Mouse (Mus musculus) olfactory bulb, adult 2 months (tissue): ENCODE results near the gene Sgca. TPM values are rescaled to one million over a fixed set of nuclear protein-coding genes. Genes with fewer than 3 reads are reported as not detected.
A peak's percentile ranks its signal among the peaks of the same experiment; 100 is the strongest.

Experiments
- H3K27ac ChIP-seq: fragments of 200-500 bp; 2 replicates; pipeline ENCODE4 v1.5.1; 2012; ENCODE audit warnings: low read depth, low read length; ENCODE audit not compliant: insufficient read depth
- H3K4me1 ChIP-seq: fragments of 200-500 bp; 2 replicates; pipeline ENCODE4 v1.6.1; 2012; ENCODE audit warnings: low read length; ENCODE audit not compliant: control insufficient read depth, insufficient read depth
- H3K4me3 ChIP-seq: fragments of 200-500 bp; 2 replicates; pipeline ENCODE4 v1.5.1; 2012; ENCODE audit warnings: mild to moderate bottlenecking, low read depth, low read length, moderate library complexity; ENCODE audit not compliant: insufficient read depth
- CTCF ChIP-seq: fragments of 200-500 bp; IDR thresholded peaks from 2 replicates; pipeline ENCODE4 v1.5.1; 2012; ENCODE audit warnings: low read depth, mild to moderate bottlenecking, low read length, moderate library complexity; ENCODE audit not compliant: insufficient read depth
- POLR2A ChIP-seq: fragments of 200-500 bp; IDR thresholded peaks from 2 replicates; pipeline ENCODE4 v1.6.1; 2012; ENCODE audit warnings: mild to moderate bottlenecking, low read depth, low read length, moderate library complexity; ENCODE audit not compliant: insufficient read depth
- WGBS: fragments of 180-500 bp; shearing (Covaris S2); methylation state at CpG from one replicate; pipeline ENCODE4 v1.1.7; 2018; 5-methylcytosine and 5-hydroxymethylcytosine counted together
- polyA plus RNA-seq: library from polyadenylated mRNA; stranded (reverse); fragments of >200 nt; gene quantifications from 2 replicates; pipeline ENCODE4 v1.2.4, GENCODE M21; 2012; ENCODE audit warnings: low replicate concordance; ENCODE audit not compliant: missing spikeins, insufficient read depth, insufficient read length

The Sgca gene
- polyA plus RNA-seq, 1 experiment = not detected

DNA sequence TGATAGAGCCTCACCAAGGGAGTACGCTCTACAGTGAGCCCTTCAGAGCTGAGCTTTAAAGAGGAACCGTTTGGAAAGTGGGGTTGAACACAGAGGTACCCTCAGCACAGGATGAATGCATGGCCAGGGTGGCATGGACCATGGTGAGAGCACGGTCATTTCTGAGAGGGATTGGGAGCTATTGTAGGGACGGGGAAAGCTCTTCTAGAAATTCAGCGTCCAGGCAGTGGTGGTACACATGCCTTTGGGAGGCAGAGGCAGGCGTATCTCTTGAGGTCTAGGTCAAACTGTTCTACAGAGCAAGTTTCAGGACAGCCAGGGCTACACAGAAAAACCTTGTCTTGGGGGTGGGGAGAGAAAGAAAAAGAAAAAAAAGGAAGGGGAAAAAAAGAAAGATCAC, 20.9 kb upstream of the Sgca start:
- H3K4me3 ChIP-seq = no peak overlapping the region
- no peak overlapping the region for H3K27ac ChIP-seq
- WGBS = 89% methylated on average over 6 of the region's 6 CpGs
- TF ChIP-seq CTCF (no peak), POLR2A (no peak)
- peaks cover 65% of the 10 kb centered on the region for H3K4me1 ChIP-seq

DNA sequence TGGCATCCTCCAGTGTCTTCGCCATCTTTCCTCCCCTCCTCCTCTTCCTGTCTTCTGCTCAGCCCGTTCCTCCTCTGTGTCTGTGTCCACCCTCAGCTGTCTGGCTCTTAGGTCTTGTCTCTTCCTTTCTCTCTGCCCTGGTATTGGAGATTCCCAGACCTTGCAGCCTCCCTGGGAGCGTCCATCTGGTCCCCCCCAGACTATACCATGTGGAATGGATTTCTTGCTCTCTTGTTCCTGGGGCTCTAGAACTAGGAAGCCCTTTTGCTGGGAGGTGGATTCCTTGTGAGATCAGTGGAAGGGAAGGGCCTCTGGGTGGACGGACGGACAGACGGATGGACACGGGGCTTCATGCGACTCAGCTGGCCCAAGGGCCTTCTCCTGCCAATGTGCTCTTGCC, 20.0 kb upstream of the Sgca start:
- 72% methylated on average over 8 of the region's 8 CpGs for WGBS
- Histone ChIP-seq H3K4me3 (peak overlapping the region; percentile 19; the same call in 1 of the 2 replicates), H3K4me1 (peaks cover 64% of the 10 kb centered on the region), H3K27ac (no peak overlapping the region)
- TF ChIP-seq POLR2A = no peak
- TF ChIP-seq CTCF = no peak

DNA sequence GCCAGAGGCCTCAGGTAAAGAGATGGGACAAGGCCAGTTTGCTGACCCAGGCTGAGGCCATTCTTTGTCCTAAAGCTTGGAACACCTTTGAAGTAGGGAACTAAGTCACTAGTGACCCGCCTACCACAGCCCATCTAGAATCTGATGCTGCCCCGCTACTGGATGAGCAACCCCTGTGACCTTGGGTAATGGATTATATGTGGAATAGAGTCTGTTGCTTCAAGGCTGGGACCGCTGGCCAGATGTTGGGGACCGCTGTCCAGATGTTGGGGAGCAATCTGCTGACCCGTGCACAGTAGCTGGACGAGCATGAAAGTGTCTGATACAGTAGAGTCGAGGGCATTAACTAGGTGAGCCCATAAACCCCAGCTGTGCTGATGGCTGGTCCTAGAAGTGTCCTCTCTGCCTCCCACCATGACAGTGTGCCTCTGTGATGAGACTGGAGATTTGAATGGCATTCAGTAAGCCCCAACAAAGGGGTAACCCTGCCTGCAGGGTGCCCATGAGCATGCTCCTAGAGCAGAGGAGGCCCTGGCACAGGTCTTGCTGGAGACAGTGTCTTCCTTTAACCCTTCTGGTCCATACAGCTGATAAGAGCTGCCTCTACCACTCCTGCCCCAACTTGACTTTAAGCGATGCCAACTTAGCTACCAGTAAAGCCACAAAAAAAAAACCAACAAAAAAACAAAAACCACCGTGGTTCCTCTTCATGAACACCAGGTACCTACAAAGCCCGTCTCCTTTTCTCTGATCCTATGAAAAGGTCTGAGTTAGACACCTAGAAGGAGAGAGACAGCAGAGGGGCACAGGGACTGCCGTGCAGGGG, 19.0 kb upstream of the Sgca start:
- WGBS = 61% methylated on average over 11 of the region's 11 CpGs
- no peak for TF ChIP-seq CTCF
- TF ChIP-seq POLR2A = no peak
- peaks cover 58% of the 10 kb centered on the region for H3K4me1 ChIP-seq
- H3K27ac ChIP-seq = no peak overlapping the region
- peak overlapping the region; percentile 92 for H3K4me3 ChIP-seq

DNA sequence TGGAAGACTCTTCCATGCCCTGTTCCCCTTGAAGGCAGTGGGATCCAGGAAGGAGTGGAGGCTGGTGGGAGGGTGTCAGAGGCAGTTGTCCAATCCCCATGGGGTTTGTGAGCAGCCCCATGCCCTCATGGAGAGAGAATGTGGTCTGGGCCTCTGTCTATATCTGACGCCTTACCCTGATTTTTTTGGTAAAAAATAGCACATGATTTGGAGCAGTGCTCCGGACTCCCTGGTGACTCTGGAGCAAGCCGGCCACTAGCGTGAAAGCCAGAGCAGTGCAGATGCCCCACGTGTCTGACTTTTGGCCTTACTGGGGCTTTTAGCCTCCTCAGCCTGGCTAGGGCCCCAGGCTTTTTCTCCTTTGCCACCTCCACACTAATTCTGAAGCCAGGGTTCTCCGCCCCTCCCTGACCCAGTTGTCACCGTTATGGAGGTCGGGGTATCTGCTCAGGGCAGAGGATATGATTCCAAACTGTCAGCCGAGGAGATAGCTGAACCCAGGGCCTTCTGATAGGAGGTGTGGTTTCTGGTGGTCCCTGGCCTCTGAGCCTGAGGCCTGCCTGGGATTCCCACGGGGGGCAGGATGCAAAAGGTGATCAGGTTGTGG, 18.2 kb upstream of the Sgca start:
- WGBS = 8% methylated on average over 10 of the region's 10 CpGs
- TF ChIP-seq POLR2A (no peak), CTCF (no peak)
- Histone ChIP-seq H3K4me1 (peaks cover 55% of the 10 kb centered on the region), H3K27ac (0 out of 2 replicates have a peak overlapping the region, but pooled peaks have one; percentile 6), H3K4me3 (peak overlapping the region; percentile 92)

DNA sequence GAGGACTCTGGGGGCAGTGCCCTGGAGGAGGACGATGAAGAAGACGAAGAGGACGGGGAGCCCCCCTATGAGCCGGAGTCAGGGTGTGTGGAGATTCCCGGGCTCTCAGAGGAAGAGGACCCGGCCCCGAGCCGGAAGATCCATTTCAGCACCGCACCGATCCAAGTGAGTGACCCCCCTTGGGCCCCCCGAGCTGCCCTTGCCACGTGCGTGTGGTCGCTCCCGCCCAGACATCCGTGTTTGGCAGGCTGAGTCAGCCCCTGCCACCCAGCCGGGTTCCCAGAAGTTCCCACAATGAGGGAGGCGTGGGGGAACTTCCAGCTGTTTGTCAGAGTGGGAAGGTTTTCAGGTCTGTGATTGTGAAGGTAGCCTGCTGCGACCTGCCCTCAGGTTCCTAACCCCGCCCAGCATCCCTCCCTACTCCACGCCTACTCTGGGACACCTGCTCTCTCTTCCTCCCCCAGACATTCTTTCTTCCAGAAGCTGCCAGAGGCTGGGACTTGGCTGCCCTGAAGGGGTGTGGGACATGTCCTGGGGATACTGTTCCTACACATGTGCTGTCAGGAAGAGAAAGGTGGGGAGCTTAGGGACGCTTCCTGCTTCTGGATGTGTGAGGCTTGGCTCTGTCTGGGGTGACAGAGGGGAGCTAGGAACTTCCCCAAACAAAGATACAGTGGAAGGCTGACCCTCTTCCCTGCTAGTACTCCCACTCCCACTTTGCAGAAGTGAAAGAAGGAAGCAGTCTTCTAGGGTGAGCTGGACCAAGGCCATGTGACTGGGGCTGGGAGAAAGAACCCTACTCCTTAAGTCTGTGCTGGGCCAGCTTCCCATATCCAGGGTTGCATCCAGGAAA, 16.9 kb upstream of the Sgca start:
- peak overlapping the region; percentile 92 for H3K4me3 ChIP-seq
- TF ChIP-seq CTCF = no peak
- 0 out of 2 replicates have a peak, but pooled peaks have one; percentile 16 for TF ChIP-seq POLR2A
- H3K27ac ChIP-seq = peak overlapping the region; percentile 86
- WGBS = under 1% methylated on average over 22 of the region's 22 CpGs
- peaks cover 59% of the 10 kb centered on the region for H3K4me1 ChIP-seq

DNA sequence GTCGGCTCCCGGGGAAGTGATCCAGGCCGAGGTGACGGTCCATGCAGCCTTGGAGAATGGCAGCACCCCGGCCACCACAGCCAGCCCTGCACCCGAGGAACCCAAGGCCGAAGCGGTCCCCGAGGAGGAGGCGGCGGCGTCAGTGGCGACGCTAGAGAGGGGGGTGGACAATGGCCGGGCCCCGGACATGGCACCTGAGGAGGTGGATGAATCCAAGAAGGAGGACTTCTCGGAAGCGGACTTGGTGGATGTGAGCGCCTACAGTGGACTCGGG, 16.3 kb upstream of the Sgca start:
- peak overlapping the region; percentile 92 for H3K4me3 ChIP-seq
- H3K27ac ChIP-seq = peak overlapping the region; percentile 86
- no peak for TF ChIP-seq CTCF
- no peak for TF ChIP-seq POLR2A
- H3K4me1 ChIP-seq = peaks cover 57% of the 10 kb centered on the region
- under 1% methylated on average over 20 of the region's 20 CpGs for WGBS

DNA sequence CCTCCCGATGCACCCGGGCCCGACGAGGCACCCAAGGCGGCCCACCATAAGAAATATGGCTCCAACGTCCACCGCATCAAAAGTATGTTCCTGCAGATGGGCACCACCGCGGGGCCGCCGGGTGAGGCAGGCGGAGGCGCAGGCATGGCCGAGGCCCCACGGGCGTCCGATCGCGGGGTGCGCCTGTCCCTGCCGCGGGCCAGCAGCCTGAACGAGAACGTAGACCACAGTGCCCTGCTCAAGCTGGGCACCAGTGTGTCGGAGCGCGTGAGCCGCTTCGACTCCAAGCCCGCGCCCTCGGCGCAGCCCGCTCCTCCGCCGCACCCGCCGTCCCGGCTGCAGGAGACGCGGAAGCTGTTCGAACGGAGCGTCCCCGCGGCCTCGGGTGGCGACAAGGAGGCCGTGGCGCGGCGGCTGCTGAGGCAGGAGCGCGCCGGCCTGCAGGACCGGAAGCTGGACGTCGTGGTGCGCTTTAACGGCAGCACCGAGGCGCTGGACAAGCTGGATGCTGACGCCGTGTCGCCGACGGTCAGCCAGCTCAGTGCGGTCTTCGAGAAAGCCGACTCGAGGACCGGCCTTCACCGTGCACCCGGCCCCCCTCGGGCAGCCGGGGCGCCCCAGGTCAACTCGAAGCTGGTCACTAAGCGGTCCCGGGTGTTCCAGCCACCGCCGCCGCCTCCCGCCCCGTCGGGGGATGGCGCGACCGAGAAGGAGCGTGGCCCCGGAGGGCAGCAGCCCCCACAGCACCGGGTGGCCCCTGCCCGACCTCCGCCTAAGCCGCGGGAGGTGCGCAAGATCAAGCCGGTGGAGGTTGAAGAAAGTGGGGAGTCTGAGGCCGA, 15.7 kb upstream of the Sgca start:
- H3K4me1 ChIP-seq = peaks cover 52% of the 10 kb centered on the region
- peak overlapping the region; percentile 92 for H3K4me3 ChIP-seq
- under 1% methylated on average over 99 of the region's 99 CpGs for WGBS
- TF ChIP-seq POLR2A = no peak
- no peak for TF ChIP-seq CTCF
- peak overlapping the region; percentile 86 for H3K27ac ChIP-seq

DNA sequence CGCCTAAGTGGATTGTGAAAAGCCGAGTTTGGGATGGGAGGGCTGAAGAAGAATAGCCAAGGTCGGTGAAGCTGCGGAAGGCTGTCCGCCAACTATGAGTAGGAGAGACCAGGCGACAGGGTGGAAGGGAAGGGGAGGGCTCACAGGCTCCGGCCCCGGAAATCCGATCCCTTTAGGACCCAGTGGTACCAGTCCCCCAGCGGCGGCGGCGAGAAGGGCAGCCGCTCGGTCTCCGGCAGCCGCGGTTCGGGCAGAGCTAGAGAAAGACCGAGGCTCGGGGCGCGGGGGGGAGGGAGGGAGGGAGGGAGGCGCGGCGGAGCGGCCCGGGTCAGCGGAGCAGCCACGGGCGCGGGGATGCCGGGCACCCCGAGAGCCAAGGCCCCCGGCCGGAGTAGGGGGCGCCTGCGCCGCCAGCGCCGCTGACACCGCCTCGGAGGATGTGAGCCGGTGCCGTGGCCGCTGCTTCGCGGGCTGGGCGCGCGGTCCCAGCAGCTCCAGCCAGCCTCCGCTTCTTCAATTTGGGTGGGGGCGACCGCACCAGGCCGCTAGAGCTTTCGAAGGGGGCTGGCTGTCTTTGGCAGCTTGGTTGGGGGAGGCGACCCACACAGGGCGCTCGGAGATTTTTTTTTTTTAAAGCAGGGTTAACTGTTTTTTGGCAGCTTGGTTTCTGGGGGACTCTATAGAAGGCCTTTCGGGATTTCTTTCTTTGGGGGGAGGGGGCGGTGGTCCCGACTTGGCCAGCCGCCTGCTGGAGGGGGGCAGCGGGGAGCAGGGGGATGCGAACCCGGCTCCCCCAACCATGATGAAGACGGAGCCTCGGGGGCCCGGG, 14.8 kb upstream of the Sgca start, which contains the start of gene Ppp1r9b:
Gene Ppp1r9b (plus strand): TSS at position 287 of the 829 bp plus-strand sequence.
- peak; percentile 61; the same call in 1 of the 2 replicates for TF ChIP-seq CTCF
- peak; percentile 57 for TF ChIP-seq POLR2A
- under 1% methylated on average over 56 of the region's 69 CpGs for WGBS
- peak within 1 kb of the TSS; percentile 92 for H3K4me3 ChIP-seq
- H3K4me1 ChIP-seq = peaks cover 44% of the 10 kb centered on the region
- H3K27ac ChIP-seq = peak within 1 kb of the TSS; percentile 99
